Comparison of ENCODE assay signal across 23 mouse cellular contexts in genomic region chr13:105256757-105257433, GRCm38 (mm10). TPM values are rescaled to one million over a fixed set of nuclear protein-coding genes. Genes with fewer than 3 reads are reported as not detected.
A peak's percentile ranks its signal among the peaks of the same experiment; 100 is the strongest.
DNase-seq lines count a peak whose midpoint lies in the region; ATAC-seq and TF ChIP-seq lines count a peak whose summit lies in the region.
"Had no signal": no experiment of that assay in that cellular context is flagged by ENCODE, and none has a peak within 500 bp of the region (broad histone marks: within the 10 kb centered on the region; RNA-seq: fewer than 3 reads in every experiment).

No protein-coding gene starts in this region.

- TF ChIP-seq EP300 in liver, postnatal 0 days (IDR thresholded peaks at IDR 0.05; ENCODE audit: low read depth) = no peak

- no peak overlapping the region for H3K4me3 ChIP-seq in neural tube, embryonic 11.5 days (ENCODE audit: low read depth, low read length)
- H3K4me3 ChIP-seq in forebrain, embryonic 13.5 days = no peak overlapping the region
- H3K4me3 ChIP-seq in midbrain, embryonic 14.5 days (replicated peaks; ENCODE audit: low read depth, low read length) = no peak overlapping the region
- H3K4me3 ChIP-seq in liver, postnatal 0 days (ENCODE audit: low read depth, low read length) = no peak overlapping the region
- H3K4me3 ChIP-seq: intestine, embryonic 15.5 days; kidney, embryonic 15.5 days; limb, embryonic 15.5 days; stomach, embryonic 15.5 days had no signal

- H3K4me1 ChIP-seq in neural tube, embryonic 11.5 days (ENCODE audit: control insufficient read depth, insufficient read depth, low read length) = 0 out of 2 replicates have a peak, but pooled peaks cover under 1% of the 10 kb centered on the region
- H3K4me1 ChIP-seq in forebrain, embryonic 13.5 days = peaks cover 21% of the 10 kb centered on the region
- H3K4me1 ChIP-seq in midbrain, embryonic 14.5 days (ENCODE audit: control insufficient read depth, insufficient read depth, low read length) = no peaks in the 10 kb centered on the region
- H3K4me1 ChIP-seq in liver, postnatal 0 days (ENCODE audit: insufficient read depth) = no peaks in the 10 kb centered on the region
- H3K4me1 ChIP-seq: intestine, embryonic 15.5 days; kidney, embryonic 15.5 days; limb, embryonic 15.5 days; stomach, embryonic 15.5 days had no signal

- H3K27ac ChIP-seq in neural tube, embryonic 11.5 days (ENCODE audit: low read depth, low read length) = no peak overlapping the region
- H3K27ac ChIP-seq in forebrain, embryonic 13.5 days = peak overlapping the region; percentile 76
- no peak overlapping the region for H3K27ac ChIP-seq in midbrain, embryonic 14.5 days (replicated peaks; ENCODE audit: low read depth, low read length)
- no peak overlapping the region for H3K27ac ChIP-seq in liver, postnatal 0 days (ENCODE audit: low read depth)
- H3K27ac ChIP-seq: intestine, embryonic 15.5 days; kidney, embryonic 15.5 days; limb, embryonic 15.5 days; stomach, embryonic 15.5 days had no signal

- peak; percentile 19 for DNase-seq in embryo, embryonic 10.5 days (ENCODE audit: low spot score)
- no peak for DNase-seq in embryo, embryonic 10 days (ENCODE audit: low spot score)
- DNase-seq in neural tube, embryonic 11.5 days (ENCODE audit: low spot score) = peak; percentile 36
- no peak for DNase-seq in neural tube, embryonic 10.5 days (ENCODE audit: extremely low spot score, low spot score)
- DNase-seq in midbrain, embryonic 14.5 days = peak; percentile 14
- no peak for DNase-seq in urinary bladder, postnatal 10 days (ENCODE audit: low spot score)
- no peak for DNase-seq in liver, postnatal 0 days
- DNase-seq: adrenal gland, postnatal 36 days; cerebellum, adult 9-11 months; heart, postnatal 36 days; layer of hippocampus, postnatal 36 days; lung, adult 18-20 months; lung, postnatal 36 days; right cerebral cortex, adult 18-20 months; thymus, adult 2 months had no signal

- TF ChIP-seq CTCF in liver, postnatal 0 days (IDR thresholded peaks at IDR 0.05; ENCODE audit: low read depth) = no peak

- 33% methylated on average over 4 of the region's 4 CpGs for WGBS in neural tube, embryonic 11.5 days
- 2% methylated on average over 4 of the region's 4 CpGs for WGBS in forebrain, embryonic 13.5 days
- 7% methylated on average over 4 of the region's 4 CpGs for WGBS in midbrain, embryonic 14.5 days
- 77% methylated on average over 4 of the region's 4 CpGs for WGBS in liver, postnatal 0 days (ENCODE audit: insufficient replicate concordance)

- H3K9me3 ChIP-seq in neural tube, embryonic 11.5 days (ENCODE audit: control insufficient read depth, low read length) = no peaks in the 10 kb centered on the region
- 0 out of 2 replicates have a peak, but pooled peaks cover 4% of the 10 kb centered on the region for H3K9me3 ChIP-seq in forebrain, embryonic 13.5 days (replicated peaks)
- 0 out of 2 replicates have a peak, but pooled peaks cover 4% of the 10 kb centered on the region for H3K9me3 ChIP-seq in midbrain, embryonic 14.5 days (ENCODE audit: control insufficient read depth, low read length)
- no peaks in the 10 kb centered on the region for H3K9me3 ChIP-seq in liver, postnatal 0 days (ENCODE audit: low read length)
- H3K9me3 ChIP-seq: intestine, embryonic 15.5 days; kidney, embryonic 15.5 days; limb, embryonic 15.5 days; stomach, embryonic 15.5 days had no signal

- H3K27me3 ChIP-seq in neural tube, embryonic 11.5 days (ENCODE audit: control insufficient read depth, insufficient read depth, low read length) = no peaks in the 10 kb centered on the region
- no peaks in the 10 kb centered on the region for H3K27me3 ChIP-seq in forebrain, embryonic 13.5 days
- no peaks in the 10 kb centered on the region for H3K27me3 ChIP-seq in midbrain, embryonic 14.5 days (ENCODE audit: control insufficient read depth, insufficient read depth, low read length)
- H3K27me3 ChIP-seq in liver, postnatal 0 days (ENCODE audit: insufficient read depth, low read length) = no peaks in the 10 kb centered on the region
- H3K27me3 ChIP-seq: intestine, embryonic 15.5 days; kidney, embryonic 15.5 days; limb, embryonic 15.5 days; stomach, embryonic 15.5 days had no signal

- H3K4me2 ChIP-seq in neural tube, embryonic 11.5 days (ENCODE audit: low read depth) = no peak overlapping the region
- H3K4me2 ChIP-seq in forebrain, embryonic 13.5 days = no peak overlapping the region
- no peak overlapping the region for H3K4me2 ChIP-seq in midbrain, embryonic 14.5 days (ENCODE audit: low read length)
- H3K4me2 ChIP-seq in liver, postnatal 0 days (ENCODE audit: low read depth, low read length) = no peak overlapping the region
- H3K4me2 ChIP-seq: heart, embryonic 11.5 days; intestine, embryonic 15.5 days; kidney, embryonic 15.5 days; limb, embryonic 15.5 days; stomach, embryonic 15.5 days had no signal

- no peak overlapping the region for H3K9ac ChIP-seq in neural tube, embryonic 11.5 days (ENCODE audit: low read length)
- no peak overlapping the region for H3K9ac ChIP-seq in forebrain, embryonic 13.5 days
- no peak overlapping the region for H3K9ac ChIP-seq in midbrain, embryonic 14.5 days (replicated peaks; ENCODE audit: low read length)
- no peak overlapping the region for H3K9ac ChIP-seq in liver, postnatal 0 days (replicated peaks)
- H3K9ac ChIP-seq: intestine, embryonic 15.5 days; kidney, embryonic 15.5 days; limb, embryonic 15.5 days; stomach, embryonic 15.5 days had no signal

- peak; percentile 83 for ATAC-seq in neural tube, embryonic 11.5 days (ENCODE audit: insufficient read depth, low FRiP score, low TSS enrichment)
- ATAC-seq in forebrain, embryonic 13.5 days = peak; percentile 87
- ATAC-seq in midbrain, embryonic 14.5 days (ENCODE audit: low FRiP score, low TSS enrichment) = no peak; the same call in 1 of the 2 replicates
- no peak for ATAC-seq in liver, postnatal 0 days
- ATAC-seq: activated CD4-positive, CD25-positive, alpha-beta regulatory T cell, adult 4 months; CD4-positive, CD25-positive, alpha-beta regulatory T cell, adult 4 months; intestine, embryonic 15.5 days had no signal

- no peaks in the 10 kb centered on the region for H3K36me3 ChIP-seq in neural tube, embryonic 11.5 days (ENCODE audit: control insufficient read depth, insufficient read depth, low read length)
- H3K36me3 ChIP-seq in forebrain, embryonic 13.5 days (ENCODE audit: poor library complexity, severe bottlenecking) = peaks cover 8% of the 10 kb centered on the region; the same call in 1 of the 2 replicates
- no peaks in the 10 kb centered on the region for H3K36me3 ChIP-seq in midbrain, embryonic 14.5 days (ENCODE audit: control insufficient read depth, insufficient read depth, low read length)
- H3K36me3 ChIP-seq in liver, postnatal 0 days (replicated peaks; ENCODE audit: insufficient read depth, low read length) = no peaks in the 10 kb centered on the region
- H3K36me3 ChIP-seq: intestine, embryonic 15.5 days; kidney, embryonic 15.5 days; limb, embryonic 15.5 days; stomach, embryonic 15.5 days had no signal

RNA-seq across cellular contexts. Expression of gene Rnf180, which starts 37.7 kb away (rescaled TPM):
- 7.0 and 9.4 TPM in 2 replicates for polyA plus RNA-seq in neural tube, embryonic 11.5 days (2014; fragmentation: Nextera tagmentation; extraction: Ambion mirVana)
- 25.5 and 26.4 TPM in 2 replicates for polyA plus RNA-seq in forebrain, embryonic 13.5 days (2015; fragmentation: Nextera tagmentation; extraction: Ambion mirVana)
- 34.5 and 35.7 TPM in 2 replicates for polyA plus RNA-seq in midbrain, embryonic 14.5 days (2014; fragmentation: Nextera tagmentation; extraction: Ambion mirVana)
- polyA plus RNA-seq in liver, postnatal 0 days (2015; fragmentation: Nextera tagmentation; extraction: Ambion mirVana) = 1.0 and 1.1 TPM in 2 replicates
- polyA plus RNA-seq: CD4-positive, CD25-positive, alpha-beta regulatory T cell, adult 4 months had no signal

Comparison
In these comparisons a context has a peak if more than half of its experiments do, and no peak if none do; other contexts are left out.
1. DNase-seq: peak in embryo, embryonic 10.5 days (single experiment), neural tube, embryonic 11.5 days (single experiment) and midbrain, embryonic 14.5 days (single experiment); none in embryo, embryonic 10 days (single experiment), neural tube, embryonic 10.5 days (single experiment), urinary bladder, postnatal 10 days (single experiment) and liver, postnatal 0 days (single experiment).
2. ATAC-seq: peak in neural tube, embryonic 11.5 days (single experiment) and forebrain, embryonic 13.5 days (single experiment); none in midbrain, embryonic 14.5 days (single experiment) and liver, postnatal 0 days (single experiment).